Mouse (Mus musculus) adrenal gland, adult 8-10 months (tissue): ENCODE measurements at regions not wholly inside any gene's neighbourhood (a gene's known extent, or its start where the extent isn't known, plus 50 kb on each side); places are given as distances from the start of the nearest gene placed in this dataset.
"Not testable (repeated sequence)": the region's sequence is repeated elsewhere in the genome, so short reads cannot be mapped to it uniquely, and the experiment has no call there.

Experiments
- DNase-seq: peaks from one replicate; pipeline ENCODE4 v3.0.0; 2022

GRCm38 (mm10) chr6:31011407-31012020, 52.6 kb upstream of the Klf14 start:
- peak; percentile 15 for DNase-seq

- no peak for DNase-seq
Measured at GRCm38 (mm10) chr6:31016566-31016965, 57.7 kb upstream of the Klf14 start.

DNA sequence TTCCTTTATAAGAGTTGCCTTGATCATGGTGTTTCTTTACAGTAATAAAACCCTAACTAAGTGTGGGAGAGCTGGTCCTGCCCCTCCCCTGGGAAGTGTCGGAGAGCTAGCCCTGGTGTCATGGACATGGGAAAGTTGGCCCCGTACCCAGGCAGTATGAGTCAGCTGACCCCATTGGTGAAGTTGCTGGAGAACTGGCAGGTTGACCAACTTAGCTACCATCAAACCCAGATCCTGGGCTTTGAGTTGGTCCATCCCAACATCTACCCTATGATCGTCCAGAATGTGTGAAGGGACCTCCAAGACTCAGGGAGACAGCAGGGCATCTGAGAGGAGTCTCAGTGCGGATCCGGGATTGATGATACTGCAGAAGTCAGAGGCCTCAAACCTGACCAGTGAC, 62.9 kb upstream of the Klf14 start:
- DNase-seq: no peak

GRCm38 (mm10) chr6:31029777-31030176, 70.9 kb upstream of the Klf14 start:
- no peak for DNase-seq

GRCm38 (mm10) chr6:31031022-31031421, 72.1 kb upstream of the Klf14 start:
- no peak for DNase-seq

DNA sequence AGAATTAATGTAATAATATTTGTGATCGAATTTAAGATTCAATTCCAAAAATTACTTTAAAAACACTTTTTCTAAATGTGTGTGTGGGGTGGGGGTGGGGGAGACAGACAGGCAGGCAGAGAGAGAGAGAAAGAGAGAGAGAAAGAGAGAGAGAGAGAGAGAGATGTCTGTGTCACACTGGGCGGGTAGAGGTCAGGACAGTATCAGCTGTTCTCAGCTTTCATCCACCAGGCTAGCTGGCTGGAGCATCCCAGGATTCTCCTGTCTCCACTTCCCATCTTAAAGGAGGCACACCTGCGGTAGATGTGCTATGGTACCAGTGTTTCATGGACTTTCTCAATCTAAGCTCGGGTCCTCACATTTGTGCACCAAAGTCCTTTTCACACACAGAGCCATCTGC, 73.3 kb upstream of the Klf14 start:
- no peak for DNase-seq

- DNase-seq: no peak
Measured at GRCm38 (mm10) chr6:31032980-31033608, 74.2 kb upstream of the Klf14 start.

- DNase-seq: no peak
Measured at GRCm38 (mm10) chr6:31034796-31035195, 75.9 kb upstream of the Klf14 start.

DNA sequence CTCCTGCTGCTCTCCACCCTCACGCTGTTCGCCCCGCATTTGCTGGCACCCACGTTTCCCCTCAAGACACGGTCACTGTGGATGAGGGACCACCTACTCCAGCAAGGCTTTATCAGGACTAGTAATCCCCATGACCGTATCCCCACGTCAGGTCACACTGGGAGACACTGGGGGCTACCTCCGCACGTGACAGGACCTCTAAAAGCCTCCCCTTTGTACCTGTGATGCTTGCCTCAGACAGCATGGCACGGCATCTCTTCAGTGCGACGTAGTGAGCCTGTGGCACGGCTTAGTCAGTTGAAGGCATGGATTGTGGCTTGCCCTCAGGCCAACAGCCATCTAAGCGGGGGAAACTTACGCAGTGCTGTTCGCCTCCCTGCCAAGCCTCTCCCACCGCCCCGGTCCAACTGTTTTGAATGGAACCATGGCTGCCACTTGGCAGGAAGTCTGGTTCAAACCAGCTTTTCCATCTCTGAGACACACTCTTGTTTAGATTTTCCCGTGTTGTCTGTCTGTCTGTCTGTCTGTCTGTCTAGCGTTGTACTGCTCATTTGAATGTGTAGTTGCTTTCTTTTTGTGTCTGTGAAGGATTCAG, 79.0 kb upstream of the Klf14 start:
- DNase-seq: no peak

- not testable (repeated sequence) for DNase-seq
Measured at GRCm38 (mm10) chr6:31038445-31038844, 79.6 kb upstream of the Klf14 start.

GRCm38 (mm10) chr6:31039485-31039884, 80.6 kb upstream of the Klf14 start:
- no peak for DNase-seq

GRCm38 (mm10) chr6:31040783-31041182, 81.9 kb upstream of the Klf14 start:
- DNase-seq: no peak

DNA sequence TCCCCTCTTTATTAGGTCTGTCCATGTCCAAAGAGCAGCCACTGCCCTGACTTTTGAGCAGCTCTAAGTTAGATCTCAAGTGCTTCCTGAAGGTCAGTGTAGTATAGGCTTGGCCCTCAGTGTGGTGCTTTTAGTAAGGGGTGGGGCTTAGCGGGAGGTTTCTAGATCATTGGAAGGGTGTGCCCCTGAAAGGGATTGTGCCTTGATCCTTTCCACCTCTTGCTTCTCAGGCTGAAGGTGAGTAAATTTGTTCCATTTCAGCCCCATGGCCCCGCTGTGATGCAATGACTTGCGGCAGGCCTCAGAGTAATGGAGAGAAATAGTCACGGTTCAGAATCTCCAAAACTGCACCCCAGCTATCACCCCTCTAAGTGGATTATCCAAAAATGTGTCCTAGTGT, 84.5 kb upstream of the Klf14 start:
- no peak for DNase-seq

- DNase-seq: no peak
Measured at GRCm38 (mm10) chr6:31043919-31044318, 85.0 kb upstream of the Klf14 start.

GRCm38 (mm10) chr6:31046197-31046596, 87.3 kb upstream of the Klf14 start:
- no peak for DNase-seq

- DNase-seq: no peak
Measured at GRCm38 (mm10) chr6:31048920-31049576, 90.2 kb upstream of the Klf14 start.

DNA sequence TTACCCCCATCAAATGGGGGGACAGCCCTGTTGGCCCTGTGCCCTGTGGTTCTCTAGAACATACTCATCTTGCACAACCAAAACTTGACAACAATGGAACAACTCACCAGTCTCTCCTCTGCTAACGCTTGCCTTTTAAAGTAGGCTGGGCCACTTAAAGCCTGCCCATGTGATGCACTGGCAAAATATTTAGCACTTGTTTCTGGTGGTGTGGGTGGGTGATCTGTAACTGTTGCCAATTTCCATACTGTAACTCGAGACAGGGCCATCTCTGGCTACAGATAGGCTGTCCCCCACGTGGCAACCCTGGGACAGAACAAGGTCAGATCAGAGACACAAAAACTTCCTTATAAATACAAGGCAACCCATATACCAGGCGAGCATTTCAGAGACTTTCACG, 92.0 kb upstream of the Klf14 start:
- no peak for DNase-seq

DNA sequence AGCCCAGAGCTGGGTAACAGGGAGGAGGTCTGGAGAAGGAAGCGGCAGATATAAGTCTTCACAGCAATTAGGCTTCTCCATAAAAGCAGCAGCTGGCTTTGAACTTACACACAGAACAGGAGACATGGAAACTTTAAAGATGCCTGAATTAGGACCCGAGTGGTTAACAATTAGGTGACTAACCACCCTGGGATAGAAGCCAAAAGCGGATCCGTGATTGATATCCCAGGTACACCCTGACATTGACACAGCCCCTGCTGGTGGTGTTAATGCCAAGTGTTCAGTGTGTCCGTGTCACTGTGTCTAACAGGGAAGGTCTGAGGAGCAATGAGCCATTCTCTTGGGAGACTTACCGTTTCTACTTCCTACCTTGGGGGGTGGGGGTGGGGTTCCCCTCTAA, 92.9 kb upstream of the Klf14 start:
- DNase-seq: no peak

DNA sequence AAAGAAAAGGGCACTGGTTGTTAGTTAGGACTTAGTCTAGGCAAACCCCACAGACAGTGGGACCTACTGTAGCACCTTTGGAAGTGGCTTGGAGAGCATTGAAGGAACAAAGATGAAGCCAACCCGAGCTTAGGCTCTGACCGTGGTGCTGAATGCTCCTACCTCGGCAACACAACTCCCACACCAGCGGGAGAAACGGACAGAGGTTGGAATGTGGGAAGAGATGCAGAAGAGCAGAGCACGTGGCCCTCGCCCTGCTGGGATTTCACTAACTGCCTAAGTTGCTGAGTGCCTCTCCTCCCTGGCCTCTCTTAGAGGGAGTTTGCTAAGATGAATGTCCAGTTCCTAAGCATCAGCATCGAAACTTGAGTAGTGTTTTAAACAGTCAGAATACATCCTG, 94.1 kb upstream of the Klf14 start:
- no peak for DNase-seq

DNA sequence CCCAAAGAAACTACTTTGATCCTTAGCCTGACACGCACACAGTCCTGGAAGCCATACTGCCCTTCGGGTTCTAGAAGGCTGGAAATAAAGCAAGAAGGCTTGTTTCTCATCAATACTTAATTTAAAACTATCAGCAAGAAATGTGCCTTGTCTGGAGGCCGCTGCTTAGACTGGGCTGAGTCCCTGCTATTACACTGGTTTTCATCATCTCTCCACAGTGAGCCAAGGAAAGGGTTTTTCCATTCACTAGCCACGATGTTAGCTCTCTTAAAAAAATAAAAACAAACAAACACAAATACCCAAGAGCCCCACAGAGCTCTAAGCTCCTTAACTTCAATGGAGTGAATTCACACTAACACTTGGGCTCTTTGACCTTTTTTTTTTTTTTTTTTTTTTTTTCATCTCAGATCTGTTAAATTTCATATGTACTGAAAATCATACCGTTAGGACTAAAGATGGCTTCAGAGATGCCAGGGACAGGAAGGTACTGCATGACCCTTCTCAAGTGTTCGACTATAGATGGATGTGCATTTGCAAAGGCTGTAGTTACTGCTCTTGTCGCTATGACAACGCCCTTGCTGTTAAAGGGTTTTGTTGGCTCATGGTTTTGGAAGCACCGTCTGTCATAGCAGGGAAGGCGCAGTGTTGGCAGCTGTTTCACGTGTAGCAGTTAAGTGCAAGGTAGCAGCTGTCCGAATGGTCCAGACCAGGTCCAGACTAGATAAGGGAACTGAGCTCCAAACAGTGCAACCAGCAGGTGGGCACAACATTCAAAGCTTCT, 98.1 kb upstream of the Klf14 start:
- no peak for DNase-seq

DNA sequence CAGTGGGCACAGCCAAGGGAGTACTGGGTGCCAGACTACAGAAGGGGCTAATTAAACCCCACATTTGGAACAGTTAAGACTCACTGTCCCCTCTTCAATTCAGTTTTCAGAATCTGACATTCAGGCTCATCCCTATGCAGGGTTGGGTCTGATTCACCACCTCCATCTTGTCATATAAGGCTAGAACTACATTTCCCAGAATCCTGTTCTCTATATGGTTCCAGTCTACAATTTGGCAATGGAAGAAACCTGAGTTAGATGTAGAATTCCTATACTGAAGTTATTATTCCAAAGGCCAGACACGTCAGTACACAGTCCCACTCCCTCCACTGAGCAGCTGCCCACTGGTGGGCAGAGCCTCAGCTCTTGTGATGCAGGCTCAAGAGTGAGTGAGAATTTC, 99.4 kb upstream of the Klf14 start:
- DNase-seq: no peak

GRCm38 (mm10) chr6:31058961-31059360, 100.1 kb upstream of the Klf14 start:
- DNase-seq: no peak

DNA sequence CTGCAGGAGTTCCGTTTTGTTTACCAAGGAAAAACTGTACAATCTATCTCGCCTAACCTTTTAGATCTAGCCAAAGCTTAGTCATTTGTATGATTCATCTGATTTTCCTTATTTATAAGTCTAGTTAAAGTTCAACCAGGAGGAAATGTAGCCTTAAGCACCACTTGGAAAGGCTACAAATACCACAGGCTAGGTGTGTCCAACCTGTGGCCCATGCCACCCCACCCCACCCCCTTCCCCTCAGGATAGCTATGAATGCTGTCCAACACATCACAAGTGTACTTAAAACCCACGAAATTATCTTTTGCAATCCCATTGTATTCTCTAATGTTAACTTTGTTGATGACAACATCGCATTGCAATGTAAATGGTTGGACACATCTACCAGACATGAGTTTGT, 102.9 kb upstream of the Klf14 start:
- DNase-seq: no peak
